Mouse (Mus musculus) ES-CJ7 (cell line): ENCODE results near the gene Edrf1.
A peak's percentile ranks its signal among the peaks of the same experiment; 100 is the strongest.

Experiments used
- DNase-seq: peaks from one replicate; pipeline ENCODE4 v3.0.0; 2011; ENCODE audit warnings: low read depth, low spot score

Edrf1 gene

DNA sequence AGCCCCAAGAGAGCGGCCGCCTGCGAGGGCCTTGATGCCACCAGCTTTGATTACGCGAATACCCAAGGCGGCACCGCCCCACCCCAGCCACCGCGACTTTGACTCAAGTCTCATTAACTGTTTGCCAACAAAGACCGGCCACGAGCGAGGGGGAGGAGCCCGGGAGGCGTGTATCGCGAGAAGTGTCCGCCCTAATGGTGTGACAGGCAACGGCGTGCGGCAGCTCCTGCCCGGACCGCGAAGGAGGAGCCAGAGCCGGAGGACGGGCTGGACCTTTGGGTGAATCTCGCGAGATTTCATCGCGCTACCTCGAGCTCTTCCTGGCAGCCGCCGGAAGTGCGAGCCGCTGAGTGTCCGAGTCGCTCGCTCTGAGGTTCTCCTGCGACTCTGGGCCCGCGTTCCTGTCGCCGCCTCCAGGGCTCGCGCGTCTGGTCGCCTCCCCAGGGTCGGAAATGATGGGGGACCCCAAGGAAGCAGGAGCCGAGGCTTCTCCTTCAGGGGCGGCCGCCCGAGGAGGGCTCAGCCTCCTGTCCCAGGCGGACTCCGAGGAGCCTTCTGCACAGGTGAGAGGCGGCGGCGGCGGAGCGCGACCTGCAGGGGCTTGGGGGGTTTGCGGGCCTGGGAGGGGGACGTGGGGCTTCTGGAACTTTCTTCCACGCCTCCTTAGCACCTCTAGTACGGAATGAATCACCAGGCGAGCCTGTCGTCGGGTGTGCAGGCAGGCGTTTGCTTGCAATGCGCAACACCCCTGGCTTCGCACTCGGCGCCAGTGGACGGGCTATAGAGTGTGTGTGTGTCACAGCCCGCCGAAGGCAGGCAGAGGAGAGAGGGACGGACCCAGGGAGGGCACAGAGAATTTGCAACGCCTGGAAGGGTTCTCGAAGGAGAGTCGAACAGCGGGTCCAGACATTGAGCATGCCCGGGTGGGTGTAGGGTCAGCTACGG lies at the start of gene Edrf1:
Gene Edrf1 (plus strand): TSS at position 183 of the 945 bp plus-strand sequence.
- DNase-seq, result peak; percentile 99

DNA sequence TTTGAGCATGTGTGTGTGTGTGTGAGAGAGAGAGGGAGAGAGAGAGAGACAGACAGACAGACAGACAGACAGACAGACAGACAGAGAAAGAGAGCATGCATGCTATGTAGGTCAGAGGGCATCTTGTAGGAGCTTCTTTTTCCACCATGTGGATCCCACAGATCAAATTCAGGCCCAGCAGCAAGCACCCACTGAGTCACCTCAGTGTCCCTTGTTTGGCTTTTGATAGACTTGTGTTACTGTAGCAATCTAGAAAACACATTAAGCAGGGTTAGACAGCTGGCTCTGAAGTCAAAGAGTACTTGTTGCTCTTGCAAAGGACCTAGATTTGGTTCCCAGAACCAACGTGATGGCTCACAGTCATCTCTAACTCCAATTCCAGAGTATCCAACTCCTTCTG lies 45.6 kb upstream of the Edrf1 start:
- DNase-seq, result no peak

DNA sequence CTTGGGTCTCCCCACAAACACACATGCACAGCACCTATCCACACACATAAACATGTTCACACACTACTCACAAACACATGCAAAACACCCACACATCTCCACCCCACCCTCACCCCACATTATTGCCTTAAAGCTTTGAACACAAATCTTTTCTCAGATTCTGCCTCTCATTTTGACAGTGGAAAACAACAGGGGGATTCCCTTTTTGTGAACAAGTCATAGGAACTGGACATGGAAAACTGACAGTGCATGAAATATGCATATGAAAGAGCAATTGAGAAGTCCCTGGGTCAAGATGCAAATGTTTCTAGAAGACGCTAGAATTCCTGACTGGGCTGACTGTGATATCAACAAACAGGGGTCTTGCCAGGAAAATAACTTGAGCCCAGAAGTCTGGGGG lies 36.8 kb upstream of the Edrf1 start:
- no peak for DNase-seq

DNA sequence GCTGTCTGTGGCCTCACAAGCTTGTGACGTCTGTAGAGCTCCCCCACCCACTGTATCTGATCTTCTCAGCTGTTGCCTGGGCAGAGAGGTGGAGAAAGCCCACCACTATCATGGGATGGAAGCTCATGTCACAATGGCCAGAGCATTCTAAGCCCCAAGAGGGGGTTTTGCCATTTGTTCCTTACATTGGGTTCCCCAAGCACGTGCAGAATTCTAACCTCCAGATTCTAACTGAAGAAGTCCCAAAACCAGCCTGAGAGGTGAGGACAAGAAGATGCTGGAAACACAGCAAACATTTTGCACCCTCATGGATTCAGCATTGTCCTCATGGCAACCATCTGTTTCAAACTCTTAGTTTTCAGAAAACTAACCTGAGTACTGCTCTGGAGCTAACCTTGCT lies 35.3 kb upstream of the Edrf1 start, which contains the start of gene Tex36:
Gene Tex36 (minus strand): TSS at position 101 of the 400 bp plus-strand sequence.
- DNase-seq, result no peak

DNA sequence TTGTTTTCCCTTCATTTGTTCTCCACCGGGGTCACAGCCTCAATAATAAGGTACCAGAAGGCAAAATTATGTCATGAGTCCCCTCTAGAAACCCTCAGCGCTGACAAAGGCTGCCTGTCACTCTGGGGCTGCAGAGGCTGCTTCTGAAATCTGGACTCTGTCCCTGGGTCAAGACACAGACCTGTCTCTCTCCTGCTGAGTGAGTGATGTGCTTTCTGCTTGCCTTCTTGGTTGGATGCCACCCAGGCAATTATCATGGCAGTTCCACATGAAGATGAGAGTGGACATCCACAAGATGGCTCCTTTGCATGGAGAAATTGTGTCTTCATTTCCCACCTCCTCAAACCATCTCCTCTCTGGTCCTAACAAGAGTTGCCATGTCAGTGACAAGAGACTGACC lies 34.2 kb upstream of the Edrf1 start:
- no peak for DNase-seq

DNA sequence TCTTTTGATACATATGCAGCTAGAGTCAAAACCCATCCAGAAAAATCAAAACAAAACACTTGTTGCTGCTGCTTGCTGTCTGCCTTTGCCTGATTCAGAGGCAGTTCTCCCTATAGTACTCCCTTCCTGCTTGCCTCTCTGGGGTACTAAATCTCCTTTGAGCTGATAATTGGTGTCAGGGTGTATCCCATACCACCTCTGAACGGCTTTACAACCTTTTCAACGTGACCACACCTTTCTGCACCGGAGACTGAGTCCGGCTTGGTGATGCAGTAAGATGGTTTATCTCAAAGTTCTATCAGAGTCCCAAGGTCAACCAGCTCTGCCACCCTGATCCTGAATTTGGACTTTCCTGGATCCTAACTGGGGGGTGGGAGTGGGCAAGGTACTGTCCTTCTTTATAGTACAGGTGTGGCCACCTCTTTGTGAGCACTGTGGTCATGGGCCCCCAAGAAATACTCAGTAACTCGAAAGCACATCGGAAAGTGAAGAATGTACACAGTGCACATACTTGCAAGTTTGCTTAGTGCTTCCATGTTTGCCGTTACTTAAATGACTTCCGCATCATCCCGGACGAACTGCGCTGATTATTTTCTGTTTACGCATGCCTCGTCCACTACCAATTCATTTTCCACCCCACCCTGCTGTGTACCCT lies 32.8 kb upstream of the Edrf1 start:
- peak; percentile 64 for DNase-seq

DNA sequence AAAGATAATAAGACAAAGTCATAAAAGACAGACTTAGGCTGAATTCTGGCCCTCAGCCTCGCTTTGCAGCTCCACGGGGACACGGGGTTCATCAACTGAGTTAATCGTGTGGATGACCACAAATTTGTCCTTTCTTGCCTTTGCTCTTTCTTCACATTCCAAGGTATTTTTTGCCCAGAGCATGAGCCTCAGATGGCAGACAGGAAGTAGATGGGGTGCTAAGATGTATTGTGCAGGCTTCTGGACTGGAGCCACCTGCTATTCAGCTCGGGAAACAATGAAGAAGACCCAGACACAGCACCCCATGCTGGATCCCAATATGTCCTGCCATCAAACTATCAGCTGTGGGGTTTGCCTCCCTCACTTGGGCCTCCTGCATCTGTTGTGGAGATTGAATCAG lies 30.0 kb upstream of the Edrf1 start:
- no peak for DNase-seq

DNA sequence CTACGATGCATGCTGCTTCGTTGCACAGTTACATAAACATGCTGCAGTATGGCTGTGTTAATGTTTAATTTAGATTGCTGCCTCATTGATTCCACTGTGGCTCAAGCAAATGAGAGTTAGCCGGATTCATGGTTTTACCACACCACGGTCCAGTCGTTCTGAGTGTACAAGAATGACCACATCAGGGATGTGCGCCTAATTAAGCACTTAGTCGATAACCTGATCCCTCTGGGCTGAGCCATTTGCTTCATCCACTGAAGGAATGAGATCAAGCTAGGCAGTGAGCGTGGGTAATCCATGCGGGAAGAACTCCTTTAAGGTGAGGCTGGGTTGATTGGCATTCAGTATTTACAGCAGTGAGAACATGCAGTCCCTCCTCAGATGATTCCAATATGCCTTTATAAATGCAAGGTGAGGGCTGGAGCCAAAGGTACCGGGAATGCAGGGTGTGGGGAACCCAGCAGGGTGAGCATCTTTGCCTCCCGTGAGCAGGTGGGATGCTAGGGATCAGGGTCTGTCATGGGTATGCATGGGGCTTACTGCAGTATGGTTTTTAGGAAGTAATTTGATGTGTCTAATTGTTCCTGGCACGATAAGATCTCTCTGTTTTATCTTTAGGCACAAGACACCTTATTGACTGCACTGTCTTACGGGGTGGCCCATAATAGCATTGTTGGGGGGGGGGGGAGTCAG lies 29.3 kb upstream of the Edrf1 start:
- no peak for DNase-seq

DNA sequence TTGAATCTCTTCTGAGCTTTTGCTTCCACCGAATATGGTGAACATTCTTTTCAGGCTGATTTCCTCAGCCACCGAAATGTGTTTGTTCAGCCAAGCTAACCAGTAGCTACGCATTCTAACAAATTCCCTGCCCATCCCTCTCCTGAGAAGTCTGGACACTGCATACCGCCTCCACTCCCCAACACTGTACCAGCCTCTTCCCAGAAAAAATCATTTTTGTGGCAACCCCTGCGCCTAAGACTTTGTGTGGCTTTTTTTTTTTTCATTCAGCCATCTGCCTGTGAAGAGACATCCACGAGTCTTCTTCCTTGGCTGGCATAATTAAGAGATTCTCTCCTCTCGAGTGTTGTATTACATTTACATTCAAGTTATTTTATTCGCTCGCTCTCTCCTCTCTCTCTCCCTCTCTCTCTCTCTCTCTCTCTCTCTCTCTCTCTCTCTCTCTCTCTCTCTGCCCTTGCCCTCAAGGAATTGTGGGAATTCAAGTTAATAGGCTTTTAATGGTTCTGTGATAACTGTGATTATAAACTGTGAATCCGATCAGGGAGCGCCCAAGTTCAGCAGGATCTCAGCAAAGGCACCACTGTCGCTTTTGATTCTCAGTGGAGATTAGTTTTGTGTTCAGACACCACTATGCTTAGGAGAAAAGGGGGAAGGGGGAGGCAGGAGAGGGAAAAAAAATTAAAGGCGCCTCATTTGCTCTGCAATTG lies 28.6 kb upstream of the Edrf1 start:
- DNase-seq, result no peak

DNA sequence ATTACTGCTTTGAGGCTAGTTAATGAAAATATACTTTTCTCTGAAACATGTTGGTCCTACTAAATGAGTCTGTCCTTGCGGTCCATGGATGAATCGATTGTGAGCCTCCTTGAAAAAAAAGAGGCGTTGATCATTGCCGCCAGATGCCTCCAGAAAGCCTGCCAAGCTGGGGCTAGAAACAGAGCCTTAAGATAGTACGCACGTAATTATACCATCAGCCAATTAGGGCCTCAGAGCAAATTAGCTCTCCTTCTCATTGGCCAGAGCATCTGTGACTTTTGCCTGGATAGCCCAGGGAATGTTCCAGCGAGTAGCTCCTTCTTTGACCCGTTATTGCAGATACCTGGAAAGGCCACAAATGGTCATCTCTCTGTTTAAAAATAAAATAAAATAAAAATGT lies 27.8 kb upstream of the Edrf1 start:
- no peak for DNase-seq

DNA sequence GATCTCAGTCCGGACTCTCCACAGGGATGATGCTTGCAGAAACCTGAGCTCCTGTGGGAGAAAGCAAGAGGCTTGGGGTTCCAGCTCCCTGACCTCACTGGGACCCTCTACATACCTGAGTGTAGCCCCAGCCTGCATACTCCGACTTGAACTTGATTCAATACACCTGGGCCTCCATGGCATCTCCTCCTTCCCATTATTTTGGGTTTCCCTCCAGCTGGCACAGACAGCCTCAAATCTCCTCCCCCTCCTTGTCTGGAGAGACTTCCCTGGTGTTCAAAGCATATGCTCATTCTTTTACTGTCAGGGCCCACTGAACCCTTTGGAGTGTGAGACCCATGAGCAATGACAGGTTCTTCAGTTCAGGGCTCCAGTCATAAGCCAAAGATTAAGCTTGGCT lies 24.4 kb upstream of the Edrf1 start:
- DNase-seq, result no peak

DNA sequence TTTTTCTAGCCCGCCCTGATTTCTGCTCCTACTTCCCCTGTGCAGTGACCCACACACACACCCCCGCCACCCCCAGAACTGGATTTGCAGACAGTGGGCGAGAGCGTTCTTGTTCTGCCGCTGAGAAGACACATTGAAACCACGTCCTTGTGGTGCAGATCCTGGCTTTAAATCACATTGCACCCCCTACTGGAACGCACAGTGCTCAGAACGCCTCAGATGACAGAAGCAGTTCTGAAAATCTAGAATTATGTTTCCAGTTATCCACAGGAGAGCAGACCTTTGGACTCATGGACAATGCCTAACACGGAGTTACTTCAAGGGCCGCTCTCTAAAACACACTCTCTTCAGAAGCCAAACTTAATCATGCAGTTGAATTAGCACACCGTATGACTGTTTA lies 16.6 kb upstream of the Edrf1 start:
- peak; percentile 28 for DNase-seq

DNA sequence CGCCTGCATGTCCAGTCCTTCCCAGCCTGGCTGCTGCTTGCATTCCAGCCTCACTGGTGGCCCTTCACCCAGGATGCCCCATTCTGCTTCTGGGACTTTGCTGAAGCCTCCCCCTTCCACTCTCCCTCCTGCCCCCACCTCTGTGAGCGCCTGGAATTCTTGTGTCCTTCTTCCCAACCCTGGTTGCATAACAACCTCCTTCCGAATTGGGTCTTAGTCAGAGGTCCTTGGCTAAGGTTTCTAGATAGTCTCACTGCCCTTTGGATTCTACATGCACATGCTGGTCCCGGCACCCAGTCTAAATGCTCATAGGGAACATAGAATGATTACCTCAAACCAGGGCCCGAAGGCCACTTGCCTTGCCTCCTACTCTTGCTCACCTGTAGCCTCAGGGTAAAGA lies 14.1 kb upstream of the Edrf1 start:
- DNase-seq, result no peak

DNA sequence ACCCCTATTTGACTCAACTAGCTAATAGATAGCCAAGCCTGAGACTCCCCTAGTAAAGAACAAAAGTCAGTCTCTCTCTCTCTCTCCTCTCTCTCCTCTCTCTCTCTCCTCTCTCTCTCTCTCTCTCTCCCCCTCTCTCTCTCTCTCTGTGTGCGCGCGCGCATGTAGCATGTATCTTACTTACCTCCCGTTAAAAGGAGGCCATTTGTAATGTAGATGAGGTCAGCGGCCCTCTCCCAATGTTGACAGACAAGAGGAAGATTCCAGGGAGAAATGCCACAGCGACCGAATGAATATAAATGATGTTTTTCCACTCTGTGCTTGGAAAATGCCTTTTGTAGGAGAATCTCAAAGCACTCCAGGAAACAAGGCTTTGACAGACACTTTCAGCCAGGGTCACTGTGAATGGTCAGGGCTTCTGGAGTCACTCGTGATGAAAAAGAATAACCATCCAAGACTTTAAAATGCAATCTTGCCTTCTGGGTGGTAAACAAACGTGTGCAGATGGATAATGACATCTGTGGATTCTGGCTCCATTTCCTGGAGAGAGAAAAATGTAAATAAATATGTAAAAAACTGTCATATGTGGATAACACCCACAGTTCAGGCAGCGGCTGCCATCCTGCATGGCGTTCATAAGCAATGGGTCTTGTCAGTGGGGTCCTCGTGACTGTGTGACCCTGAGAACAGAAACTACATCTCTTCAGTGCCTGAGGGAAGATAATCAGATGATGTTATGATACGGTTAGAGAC lies 10.0 kb upstream of the Edrf1 start:
- no peak for DNase-seq

DNA sequence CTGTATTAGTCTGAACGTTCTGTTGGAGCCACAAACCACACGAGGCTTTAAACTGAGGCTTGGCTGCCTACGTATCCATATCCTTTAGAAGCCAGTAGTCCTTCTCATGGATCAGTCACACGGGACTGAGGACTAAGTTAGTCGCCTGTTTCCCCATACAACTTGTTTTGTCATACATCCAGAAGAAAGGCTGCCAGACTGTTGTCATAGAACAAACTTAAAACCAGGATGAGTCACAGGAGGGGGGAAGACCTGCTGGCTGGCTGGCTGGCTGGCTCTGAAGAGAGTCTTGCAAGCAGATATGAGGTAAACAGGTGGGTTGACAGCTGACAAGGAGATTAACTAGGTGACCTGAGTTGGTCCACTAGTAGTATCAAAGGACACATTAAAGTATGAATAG lies 6.5 kb upstream of the Edrf1 start:
- DNase-seq, result no peak

DNA sequence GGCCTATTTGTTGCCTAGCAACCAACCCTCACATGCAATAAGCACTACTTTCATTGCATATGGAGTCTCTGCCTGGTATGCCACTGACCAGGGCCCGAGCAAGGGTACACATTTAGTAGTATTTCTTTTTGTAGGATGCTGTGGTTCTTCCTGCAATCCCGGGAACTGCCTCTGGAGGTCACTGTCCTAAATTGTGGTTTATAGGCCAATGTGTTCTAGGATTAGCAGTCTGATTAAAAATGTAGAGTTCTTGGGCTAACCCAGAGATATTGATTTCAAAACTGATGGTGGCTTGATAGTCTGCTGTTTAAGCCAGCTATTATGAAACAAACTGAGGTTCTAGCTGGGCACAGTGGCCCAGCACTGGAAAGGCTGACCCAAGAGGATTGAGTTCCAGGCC lies 4.9 kb upstream of the Edrf1 start:
- DNase-seq, result peak; percentile 65

DNA sequence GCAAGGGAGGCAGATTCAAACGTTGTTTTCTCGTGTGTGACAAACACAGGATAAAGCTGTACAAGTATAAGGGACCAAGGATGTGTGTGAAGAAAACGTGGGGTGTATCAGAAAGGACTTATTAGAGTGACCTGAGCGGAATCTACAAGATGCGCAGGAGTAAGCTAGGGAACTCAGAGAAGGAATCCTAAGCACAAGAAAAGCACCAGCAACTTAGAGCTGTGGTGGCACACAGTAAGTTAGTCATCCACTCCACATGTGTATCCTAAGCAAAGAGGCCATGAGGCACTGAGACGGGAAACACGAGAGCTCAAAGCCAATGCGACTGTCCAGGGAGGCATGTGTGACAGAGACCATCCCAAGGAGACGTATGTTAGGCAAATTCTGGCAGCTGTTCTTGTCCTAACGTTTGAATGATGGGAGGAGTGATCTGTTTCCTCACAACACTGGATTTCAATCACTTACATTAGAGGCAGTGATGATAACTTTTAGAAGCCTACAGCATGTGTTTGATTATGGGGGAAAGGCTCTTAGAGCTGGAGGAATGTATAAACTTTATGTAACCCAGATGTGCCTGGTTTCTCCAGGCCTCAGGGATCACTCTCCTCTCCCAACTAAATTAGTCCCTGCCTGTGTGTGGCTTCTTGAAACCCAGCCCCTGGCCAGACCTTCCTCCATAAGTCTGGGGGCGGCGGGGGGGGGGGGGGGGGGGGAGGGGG lies 2.3 kb upstream of the Edrf1 start:
- no peak for DNase-seq

DNA sequence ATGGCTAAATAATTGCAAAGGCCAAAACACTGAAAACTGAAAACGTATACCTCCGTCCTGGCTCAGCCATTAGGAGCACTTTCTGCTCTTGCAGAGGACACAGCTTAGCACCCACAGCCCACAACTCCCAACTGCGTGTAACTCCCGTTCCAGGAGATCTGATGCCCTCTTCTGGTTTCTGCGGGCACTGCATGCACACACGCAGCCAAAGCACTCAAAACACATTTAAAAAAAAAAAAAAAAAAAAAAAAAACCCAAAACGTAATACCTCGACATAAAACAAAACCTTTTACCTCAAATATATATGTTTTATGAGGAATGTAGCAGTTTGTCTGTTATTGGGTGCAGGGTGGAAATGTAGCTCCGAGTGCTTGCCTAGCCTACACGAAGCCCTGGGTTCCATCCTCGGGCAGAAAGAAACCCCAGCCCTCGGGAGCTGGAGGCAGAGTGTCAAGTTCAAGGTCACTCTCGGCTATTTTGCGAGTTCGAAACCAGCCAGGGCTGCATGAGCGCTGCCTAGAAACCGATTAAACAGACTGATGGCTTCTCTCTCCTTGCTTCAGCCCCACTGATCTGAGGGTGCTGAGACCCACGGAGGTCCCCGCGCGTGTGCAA lies 498 bp upstream of the Edrf1 start:
- DNase-seq, result peak; percentile 92

DNA sequence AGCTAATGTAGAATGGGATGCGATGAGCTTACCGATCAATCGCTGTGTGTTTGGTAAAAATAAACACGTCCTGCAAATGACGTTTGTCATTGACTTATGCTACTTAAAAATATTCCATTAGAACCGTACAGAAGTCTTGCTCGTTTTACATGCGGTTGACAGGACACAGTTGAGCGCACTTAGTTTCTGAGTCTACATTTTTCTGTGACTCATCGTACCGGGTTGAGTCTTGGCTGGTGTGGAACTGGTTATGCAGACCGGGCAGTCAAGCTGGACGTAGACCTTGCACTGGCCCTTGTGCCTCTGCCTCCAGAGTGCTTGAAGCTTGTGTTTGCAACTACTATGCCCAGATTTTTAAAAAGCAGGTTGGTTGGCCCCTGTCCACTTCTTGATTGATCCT lies 963 bp downstream of the Edrf1 start:
- no peak for DNase-seq

DNA sequence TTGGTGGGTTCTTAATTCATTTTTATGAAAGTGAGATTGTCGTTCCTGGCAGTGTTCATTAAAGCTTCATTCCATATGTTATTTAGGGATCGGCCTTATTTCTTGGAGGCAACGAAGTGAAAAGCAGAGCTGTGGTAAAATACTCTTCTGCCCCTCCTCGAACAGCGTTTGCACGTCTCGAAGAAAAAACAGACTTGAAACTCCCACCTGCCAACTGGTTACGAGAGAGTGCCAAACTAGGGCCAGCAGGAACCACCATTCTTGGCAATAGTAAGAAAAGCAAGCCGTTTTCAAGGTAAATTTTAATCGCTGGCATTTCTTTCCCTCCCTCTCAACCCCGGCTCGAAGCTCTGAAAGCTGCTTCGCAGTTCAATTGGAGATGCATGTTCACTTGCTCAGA lies 1.5 kb downstream of the Edrf1 start:
- no peak for DNase-seq
